Mouse (Mus musculus) myocyte (in vitro differentiated cells): Measurements from ENCODE around the gene Rhod.

Experiments
- CEBPB ChIP-seq: IDR thresholded peaks from 2 replicates; pipeline ENCODE4 v1.6.1; 2011; ENCODE audit warnings: mild to moderate bottlenecking, moderate library complexity; ENCODE audit not compliant: poor library complexity, insufficient read depth, severe bottlenecking
- E2F4 ChIP-seq: IDR thresholded peaks from one replicate; pipeline ENCODE4 v1.6.1; 2011; ENCODE audit warnings: mild to moderate bottlenecking, control low read depth, moderate library complexity; ENCODE audit not compliant: insufficient read depth
- MAX ChIP-seq: IDR thresholded peaks from one replicate; pipeline ENCODE4 v1.6.1; 2011; ENCODE audit warnings: low read depth, mild to moderate bottlenecking, control low read depth
- MYOG ChIP-seq, 3 experiments: IDR thresholded peaks; one replicate each; pipeline ENCODE4 v1.6.1; 2011; ENCODE audit warnings: control low read depth in 2 of 3, low read depth in 2 of 3, mild to moderate bottlenecking in 2 of 3; ENCODE audit not compliant: insufficient read length in 2 of 3, control insufficient read depth in 1 of 3, insufficient read depth in 1 of 3
- POLR2A ChIP-seq: IDR thresholded peaks from one replicate; pipeline ENCODE4 v1.6.1; 2011; ENCODE audit warnings: low read depth, mild to moderate bottlenecking, control low read depth, moderate library complexity; ENCODE audit not compliant: insufficient read length
- POLR2AphosphoS2 ChIP-seq: IDR thresholded peaks from one replicate; pipeline ENCODE4 v1.6.1; 2011; ENCODE audit warnings: low read depth, control low read depth; ENCODE audit not compliant: insufficient read length
- REST ChIP-seq: IDR thresholded peaks from one replicate; pipeline ENCODE4 v1.6.1; 2011; ENCODE audit warnings: mild to moderate bottlenecking, control low read depth, moderate library complexity; ENCODE audit not compliant: insufficient read depth, insufficient read length
- TCF12 ChIP-seq: IDR thresholded peaks from one replicate; pipeline ENCODE4 v1.6.1; 2011; ENCODE audit warnings: mild to moderate bottlenecking, control low read depth; ENCODE audit not compliant: poor library complexity, insufficient read depth, severe bottlenecking
- TCF3 ChIP-seq: IDR thresholded peaks from one replicate; pipeline ENCODE4 v1.6.1; 2011; ENCODE audit warnings: low read depth, control low read depth; ENCODE audit not compliant: insufficient read length
- USF1 ChIP-seq: IDR thresholded peaks from one replicate; pipeline ENCODE4 v1.6.1; 2011; ENCODE audit warnings: low read depth, mild to moderate bottlenecking, control low read depth, moderate library complexity

GRCm38 (mm10) chr19:4404840-4405239, 34.4 kb downstream of the Rhod start:
- TF ChIP-seq POLR2A (no peak), USF1 (no peak), E2F4 (no peak), REST (no peak), POLR2AphosphoS2 (no peak), TCF12 (no peak), MAX (no peak), TCF3 (no peak), MYOG (IDR thresholded peaks at IDR 0.05; ENCODE audit: control insufficient read depth in 1 of 3, insufficient read depth in 1 of 3, insufficient read length in 2 of 3, low read depth in 2 of 3) (no peak), CEBPB (no peak)
